Mouse (Mus musculus): ENCODE measurements around the gene Sp2. TPM values are rescaled to one million over a fixed set of nuclear protein-coding genes. Genes with fewer than 3 reads are reported as not detected.
A peak's percentile ranks its signal among the peaks of the same experiment; 100 is the strongest.

Gene Sp2
- polyA plus RNA-seq, 1 experiment from 2014 or later = 14.9 TPM

- H3K9ac ChIP-seq (replicated peaks) = no peak overlapping the region
- H3K4me1 ChIP-seq = peaks cover 39% of the 10 kb centered on the region
- WGBS = 64% methylated on average over 15 of the region's 15 CpGs
- H3K4me2 ChIP-seq (replicated peaks) = no peak overlapping the region
- H3K4me3 ChIP-seq = no peak overlapping the region
- no peaks in the 10 kb centered on the region for H3K27me3 ChIP-seq
- 0 out of 2 replicates have a peak overlapping the region, but pooled peaks have one; percentile 11 for H3K27ac ChIP-seq (replicated peaks)
- no peak for ATAC-seq (replicated peaks)
- peaks cover 21% of the 10 kb centered on the region for H3K36me3 ChIP-seq
- no peaks in the 10 kb centered on the region for H3K9me3 ChIP-seq
Measured at GRCm38 (mm10) chr11:96906431-96907161, 76.2 kb downstream of the Sp2 start.

Other genes with a start within 250 kb of the Sp2 start
- 45.4 and 45.8 TPM in 2 replicates for gene Snx11, start 205.4 kb downstream of the Sp2 start, polyA plus RNA-seq (2015; fragmentation: Nextera tagmentation; extraction: Ambion mirVana)
- gene Cbx1, start 193.8 kb downstream of the Sp2 start, polyA plus RNA-seq (2015; fragmentation: Nextera tagmentation; extraction: Ambion mirVana) = 102 and 108 TPM in 2 replicates
- 55.7 and 59.6 TPM in 2 replicates for gene Nfe2l1, start 153.0 kb downstream of the Sp2 start, polyA plus RNA-seq (2015; fragmentation: Nextera tagmentation; extraction: Ambion mirVana)
- gene Copz2, start 133.1 kb downstream of the Sp2 start, polyA plus RNA-seq (2015; fragmentation: Nextera tagmentation; extraction: Ambion mirVana) = 12.2 and 13.5 TPM in 2 replicates
- 106 and 109 TPM in 2 replicates for gene Cdk5rap3, start 66.5 kb downstream of the Sp2 start, polyA plus RNA-seq (2015; fragmentation: Nextera tagmentation; extraction: Ambion mirVana)
- gene Prr15l, start 54.9 kb downstream of the Sp2 start, polyA plus RNA-seq (2015; fragmentation: Nextera tagmentation; extraction: Ambion mirVana) = 0.17 TPM in 1 of 2 replicates, not detected in the other
- gene Pnpo, start 39.0 kb downstream of the Sp2 start, polyA plus RNA-seq (2015; fragmentation: Nextera tagmentation; extraction: Ambion mirVana) = 20.7 and 21.5 TPM in 2 replicates
- gene Sp6, start 30.4 kb upstream of the Sp2 start, polyA plus RNA-seq (2015; fragmentation: Nextera tagmentation; extraction: Ambion mirVana) = 0.10 and 0.43 TPM in 2 replicates
- gene Scrn2, start 47.0 kb upstream of the Sp2 start, polyA plus RNA-seq (2015; fragmentation: Nextera tagmentation; extraction: Ambion mirVana) = 16.0 and 17.2 TPM in 2 replicates
- gene Lrrc46, start 58.4 kb upstream of the Sp2 start, polyA plus RNA-seq (2015; fragmentation: Nextera tagmentation; extraction: Ambion mirVana) = 2.9 and 4.6 TPM in 2 replicates
- 57.0 and 58.4 TPM in 2 replicates for gene Mrpl10, start 58.6 kb upstream of the Sp2 start, polyA plus RNA-seq (2015; fragmentation: Nextera tagmentation; extraction: Ambion mirVana)
- 10.2 and 10.5 TPM in 2 replicates for gene Osbpl7, start 67.7 kb upstream of the Sp2 start, polyA plus RNA-seq (2015; fragmentation: Nextera tagmentation; extraction: Ambion mirVana)
- 0.22 and 0.42 TPM in 2 replicates for gene Tbx21, start 132.4 kb upstream of the Sp2 start, polyA plus RNA-seq (2015; fragmentation: Nextera tagmentation; extraction: Ambion mirVana)
- gene Tbkbp1, start 168.5 kb upstream of the Sp2 start, polyA plus RNA-seq (2015; fragmentation: Nextera tagmentation; extraction: Ambion mirVana) = 6.2 and 7.6 TPM in 2 replicates
- gene Kpnb1, start 204.9 kb upstream of the Sp2 start, polyA plus RNA-seq (2015; fragmentation: Nextera tagmentation; extraction: Ambion mirVana) = 40.6 and 41.8 TPM in 2 replicates